In genomic region chr5:104071048-104071447, GRCm38 (mm10) we compare ENCODE assay signal across 39 mouse cellular contexts. TPM values are rescaled to one million over a fixed set of nuclear protein-coding genes. Genes with fewer than 3 reads are reported as not detected.
DNase-seq lines count a peak whose midpoint lies in the region; ATAC-seq and TF ChIP-seq lines count a peak whose summit lies in the region.
"Had no signal": no experiment of that assay in that cellular context is flagged by ENCODE, and none has a peak within 500 bp of the region (broad histone marks: within the 10 kb centered on the region; RNA-seq: fewer than 3 reads in every experiment).

No protein-coding gene starts in this region.

- H3K27ac ChIP-seq in forebrain, embryonic 16.5 days (ENCODE audit: low read length) = no peak overlapping the region
- no peak overlapping the region for H3K27ac ChIP-seq in forebrain, embryonic 12.5 days
- no peak overlapping the region for H3K27ac ChIP-seq in liver, embryonic 12.5 days
- H3K27ac ChIP-seq in liver, postnatal 0 days (ENCODE audit: low read depth) = no peak overlapping the region
- no peak overlapping the region for H3K27ac ChIP-seq in CH12.LX (ENCODE audit: insufficient read depth, low read depth)
- peak overlapping the region; percentile 65; the same call in 1 of the 2 replicates for H3K27ac ChIP-seq in embryonic facial prominence, embryonic 10.5 days (replicated peaks)
- H3K27ac ChIP-seq: heart, adult 2 months; heart, embryonic 13.5 days; kidney, postnatal 0 days; lung, embryonic 15.5 days; midbrain, embryonic 15.5 days; stomach, postnatal 0 days had no signal

- no peaks in the 10 kb centered on the region for H3K27me3 ChIP-seq in forebrain, embryonic 16.5 days (replicated peaks; ENCODE audit: control insufficient read depth, insufficient read depth, low read length)
- no peaks in the 10 kb centered on the region for H3K27me3 ChIP-seq in forebrain, embryonic 12.5 days
- H3K27me3 ChIP-seq in liver, embryonic 12.5 days (replicated peaks) = peaks cover 16% of the 10 kb centered on the region
- peaks cover 7% of the 10 kb centered on the region; the same call in 1 of the 2 replicates for H3K27me3 ChIP-seq in liver, postnatal 0 days (ENCODE audit: insufficient read depth, low read length)
- H3K27me3 ChIP-seq in CH12.LX (replicated peaks) = no peaks in the 10 kb centered on the region
- H3K27me3 ChIP-seq in embryonic facial prominence, embryonic 10.5 days (replicated peaks; ENCODE audit: low read depth, poor library complexity, severe bottlenecking) = no peaks in the 10 kb centered on the region
- H3K27me3 ChIP-seq: lung, embryonic 15.5 days had no signal

- no peak for DNase-seq in liver, postnatal 0 days
- DNase-seq in CH12.LX (ENCODE audit: extremely low read depth) = no peak
- DNase-seq in embryonic facial prominence, embryonic 10.5 days (ENCODE audit: low spot score) = no peak
- no peak for DNase-seq in kidney, postnatal 4 days
- DNase-seq in right cerebral cortex, postnatal 14 days = no peak
- DNase-seq: adrenal gland, adult 8-10 months; cerebellum, adult 8-10 months; cerebellum, postnatal 25 days; heart, adult 2 months; heart, postnatal 10 days; kidney, adult 8-10 months; layer of hippocampus, adult 9-11 months; lung, postnatal 36 days; right cerebral cortex, adult 18-20 months; right cerebral cortex, postnatal 4 days; thymus, adult 18-20 months; thymus, postnatal 36 days had no signal

- no peaks in the 10 kb centered on the region for H3K9me3 ChIP-seq in forebrain, embryonic 16.5 days (ENCODE audit: control insufficient read depth, low read length)
- no peaks in the 10 kb centered on the region for H3K9me3 ChIP-seq in forebrain, embryonic 12.5 days
- no peaks in the 10 kb centered on the region for H3K9me3 ChIP-seq in liver, embryonic 12.5 days (replicated peaks)
- H3K9me3 ChIP-seq in liver, postnatal 0 days (ENCODE audit: low read length) = no peaks in the 10 kb centered on the region
- H3K9me3 ChIP-seq in CH12.LX (replicated peaks; ENCODE audit: low read length) = peaks cover 3% of the 10 kb centered on the region
- no peaks in the 10 kb centered on the region for H3K9me3 ChIP-seq in embryonic facial prominence, embryonic 10.5 days
- H3K9me3 ChIP-seq: heart, embryonic 13.5 days; lung, embryonic 15.5 days; midbrain, embryonic 15.5 days had no signal

- WGBS in forebrain, embryonic 16.5 days = 56% methylated on average over 4 of the region's 4 CpGs
- WGBS in forebrain, embryonic 12.5 days = 74% methylated on average over 4 of the region's 4 CpGs
- 53% methylated on average over 4 of the region's 4 CpGs for WGBS in liver, embryonic 12.5 days (ENCODE audit: insufficient replicate concordance)
- WGBS in liver, postnatal 0 days (ENCODE audit: insufficient replicate concordance) = 68% methylated on average over 4 of the region's 4 CpGs
- 77% methylated on average over 4 of the region's 4 CpGs for WGBS in embryonic facial prominence, embryonic 10.5 days

- TF ChIP-seq RAD21 in CH12.LX (IDR thresholded peaks at IDR 0.05; ENCODE audit: low read depth, low read length) = no peak

- H3K79me2 ChIP-seq in CH12.LX (replicated peaks; ENCODE audit: control insufficient read depth, extremely low read depth, insufficient read depth, poor library complexity, severe bottlenecking) = no peaks in the 10 kb centered on the region

- peaks cover 3% of the 10 kb centered on the region; the same call in 1 of the 2 replicates for H3K4me1 ChIP-seq in forebrain, embryonic 16.5 days (replicated peaks; ENCODE audit: control insufficient read depth, insufficient read depth, low read length)
- peaks cover 11% of the 10 kb centered on the region for H3K4me1 ChIP-seq in forebrain, embryonic 12.5 days
- peaks cover 11% of the 10 kb centered on the region for H3K4me1 ChIP-seq in liver, embryonic 12.5 days
- no peaks in the 10 kb centered on the region for H3K4me1 ChIP-seq in liver, postnatal 0 days (ENCODE audit: insufficient read depth)
- H3K4me1 ChIP-seq in CH12.LX (ENCODE audit: control insufficient read depth in 1 of 2, insufficient read depth in 2 of 2) = peaks cover 0 to 23% of the 10 kb centered on the region in 2 experiments; a peak in 2 of 4 replicates
- H3K4me1 ChIP-seq in embryonic facial prominence, embryonic 10.5 days = peaks cover 19% of the 10 kb centered on the region

- no peaks in the 10 kb centered on the region for H3K36me3 ChIP-seq in forebrain, embryonic 16.5 days (ENCODE audit: control insufficient read depth, insufficient read depth)
- no peaks in the 10 kb centered on the region for H3K36me3 ChIP-seq in forebrain, embryonic 12.5 days (replicated peaks)
- H3K36me3 ChIP-seq in liver, embryonic 12.5 days = no peaks in the 10 kb centered on the region
- H3K36me3 ChIP-seq in liver, postnatal 0 days (replicated peaks; ENCODE audit: insufficient read depth, low read length) = no peaks in the 10 kb centered on the region
- H3K36me3 ChIP-seq in CH12.LX (replicated peaks in 1 of 2; ENCODE audit: control insufficient read depth in 1 of 2, insufficient read depth in 1 of 2, low read length in 1 of 2) = no peaks in the 10 kb centered on the region
- no peaks in the 10 kb centered on the region for H3K36me3 ChIP-seq in embryonic facial prominence, embryonic 10.5 days (replicated peaks)
- H3K36me3 ChIP-seq: heart, embryonic 13.5 days; lung, embryonic 15.5 days; midbrain, embryonic 15.5 days had no signal

- TF ChIP-seq POLR2A in CH12.LX (IDR thresholded peaks at IDR 0.05; ENCODE audit: low read depth, low read length) = no peak

- dilution Hi-C loops in CH12.LX (cut with MboI; ENCODE audit: extremely low pct_ligation_motif_present, extremely low pct_unique_long_range_greater_than_20kb, low sequenced_read_pairs) = no loop called here

- no peak overlapping the region for H3K4me3 ChIP-seq in forebrain, embryonic 16.5 days (replicated peaks; ENCODE audit: low read length)
- H3K4me3 ChIP-seq in forebrain, embryonic 12.5 days (replicated peaks) = no peak overlapping the region
- H3K4me3 ChIP-seq in liver, embryonic 12.5 days = no peak overlapping the region
- H3K4me3 ChIP-seq in liver, postnatal 0 days (ENCODE audit: low read depth, low read length) = no peak overlapping the region
- no peak overlapping the region for H3K4me3 ChIP-seq in CH12.LX (replicated peaks in 1 of 3; ENCODE audit: low read depth in 2 of 3, low read length in 2 of 3, poor library complexity in 1 of 3)
- H3K4me3 ChIP-seq in embryonic facial prominence, embryonic 10.5 days = no peak overlapping the region
- H3K4me3 ChIP-seq: heart, adult 2 months; heart, embryonic 13.5 days; lung, embryonic 15.5 days; megakaryocyte, embryonic 14.5 days; midbrain, embryonic 15.5 days had no signal

- TF ChIP-seq EP300 in liver, postnatal 0 days (IDR thresholded peaks at IDR 0.05; ENCODE audit: low read depth) = no peak
- peak; percentile 34; the same call in 1 of the 2 replicates for TF ChIP-seq EP300 in CH12.LX (IDR thresholded peaks at IDR 0.05; ENCODE audit: low read length)

- in situ Hi-C loops in CH12.LX (cut with MboI; ENCODE audit: low pct_ligation_motif_present, low pct_unique_long_range_greater_than_20kb, low sequenced_read_pairs) = no loop called here

- no peak overlapping the region for H3K4me2 ChIP-seq in forebrain, embryonic 16.5 days (ENCODE audit: low read length)
- H3K4me2 ChIP-seq in forebrain, embryonic 12.5 days = no peak overlapping the region
- H3K4me2 ChIP-seq in liver, embryonic 12.5 days = no peak overlapping the region
- H3K4me2 ChIP-seq in liver, postnatal 0 days (ENCODE audit: low read depth, low read length) = no peak overlapping the region
- H3K4me2 ChIP-seq in CH12.LX (ENCODE audit: insufficient read depth, low read depth, poor library complexity, severe bottlenecking) = no peak overlapping the region
- H3K4me2 ChIP-seq: heart, embryonic 13.5 days; lung, embryonic 15.5 days; midbrain, embryonic 15.5 days had no signal

- no peak for TF ChIP-seq CTCF in liver, postnatal 0 days (IDR thresholded peaks at IDR 0.05; ENCODE audit: low read depth)
- TF ChIP-seq CTCF in CH12.LX (conservative IDR thresholded peaks at IDR 0.05 in 1 of 2, IDR thresholded peaks at IDR 0.05 in 1 of 2; ENCODE audit: low read depth in 2 of 2, low read length in 2 of 2) = no peak

- peak; percentile 16; the same call in 1 of the 2 replicates for ATAC-seq in forebrain, embryonic 16.5 days
- no peak for ATAC-seq in forebrain, embryonic 12.5 days (ENCODE audit: low FRiP score)
- ATAC-seq in liver, embryonic 12.5 days = peak; percentile 22; the same call in 1 of the 2 replicates
- ATAC-seq in liver, postnatal 0 days = no peak
- ATAC-seq: CD4-positive, CD25-positive, alpha-beta regulatory T cell, adult 4 months; intestine, embryonic 16.5 days; midbrain, embryonic 15.5 days had no signal

- H3K9ac ChIP-seq in forebrain, embryonic 16.5 days (replicated peaks; ENCODE audit: low read depth, low read length) = no peak overlapping the region
- H3K9ac ChIP-seq in forebrain, embryonic 12.5 days = no peak overlapping the region
- H3K9ac ChIP-seq in liver, embryonic 12.5 days = no peak overlapping the region
- H3K9ac ChIP-seq in liver, postnatal 0 days (replicated peaks) = no peak overlapping the region
- no peak overlapping the region for H3K9ac ChIP-seq in CH12.LX (ENCODE audit: insufficient read depth, low read depth)
- H3K9ac ChIP-seq: heart, embryonic 13.5 days; lung, embryonic 15.5 days; midbrain, embryonic 15.5 days had no signal

RNA-seq across cellular contexts. Expression of gene Gm17660, which starts 6.4 kb away (rescaled TPM):
- not detected in 2 replicates for polyA plus RNA-seq in forebrain, embryonic 16.5 days (2015; fragmentation: Nextera tagmentation; extraction: Ambion mirVana)
- not detected in 2 replicates for polyA plus RNA-seq in forebrain, embryonic 12.5 days (2016; fragmentation: Nextera tagmentation; extraction: Ambion mirVana)
- polyA plus RNA-seq in liver, embryonic 12.5 days (2016; fragmentation: Nextera tagmentation; extraction: Ambion mirVana) = not detected in 2 replicates
- not detected in 2 replicates for polyA plus RNA-seq in liver, postnatal 0 days (2015; fragmentation: Nextera tagmentation; extraction: Ambion mirVana)
- not detected in 2 replicates for total RNA-seq in CH12.LX (2012; rRNA removed)
- total RNA-seq in CH12.LX (2014; rRNA removed) = not detected in 2 replicates
- not detected in 2 replicates for polyA plus RNA-seq in CH12.LX (2012; ENCODE audit: insufficient read length, low read depth)
- polyA plus RNA-seq in embryonic facial prominence, embryonic 10.5 days (2016; fragmentation: Nextera tagmentation; extraction: Ambion mirVana) = not detected in 2 replicates
- total RNA-seq: adrenal gland, adult 8-10 months; gastrocnemius, adult 8-10 months; gastrocnemius, postnatal 4 days; heart, adult 2 months; heart, postnatal 10 days; hematopoietic stem cell, adult 5-6 weeks; left cerebral cortex, adult 18-20 months; left cerebral cortex, postnatal 14 days; liver, adult 2 months had no signal
- polyA plus RNA-seq: CD4-positive, CD25-positive, alpha-beta regulatory T cell, adult 4 months; embryonic facial prominence, embryonic 11.5 days; heart, adult 2 months; heart, embryonic 13.5 days; intestine, embryonic 16.5 days; kidney, postnatal 0 days; large intestine, adult 2 months; limb, embryonic 11.5 days; liver, adult 2 months; neural tube, embryonic 11.5 days; spleen, adult 2 months; stomach, postnatal 0 days had no signal

RNA-seq across cellular contexts. Expression of gene Nudt9, which starts 24.9 kb away (rescaled TPM):
- polyA plus RNA-seq in forebrain, embryonic 16.5 days (2015; fragmentation: Nextera tagmentation; extraction: Ambion mirVana) = 55.9 and 57.8 TPM in 2 replicates
- polyA plus RNA-seq in forebrain, embryonic 12.5 days (2016; fragmentation: Nextera tagmentation; extraction: Ambion mirVana) = 55.8 and 58.8 TPM in 2 replicates
- 86.3 and 88.9 TPM in 2 replicates for polyA plus RNA-seq in liver, embryonic 12.5 days (2016; fragmentation: Nextera tagmentation; extraction: Ambion mirVana)
- 48.5 and 48.7 TPM in 2 replicates for polyA plus RNA-seq in liver, postnatal 0 days (2015; fragmentation: Nextera tagmentation; extraction: Ambion mirVana)
- 58.5 and 63.8 TPM in 2 replicates for total RNA-seq in CH12.LX (2012; rRNA removed)
- 63.5 and 65.3 TPM in 2 replicates for total RNA-seq in CH12.LX (2014; rRNA removed)
- polyA plus RNA-seq in CH12.LX (2012; ENCODE audit: insufficient read length, low read depth) = 83.8 and 92.8 TPM in 2 replicates
- polyA plus RNA-seq in embryonic facial prominence, embryonic 10.5 days (2016; fragmentation: Nextera tagmentation; extraction: Ambion mirVana) = 63.1 and 65.1 TPM in 2 replicates

RNA-seq across cellular contexts. Expression of gene Sparcl1, which starts 42.5 kb away (rescaled TPM):
- polyA plus RNA-seq in forebrain, embryonic 16.5 days (2015; fragmentation: Nextera tagmentation; extraction: Ambion mirVana) = 110 and 137 TPM in 2 replicates
- polyA plus RNA-seq in forebrain, embryonic 12.5 days (2016; fragmentation: Nextera tagmentation; extraction: Ambion mirVana) = 26.5 and 27.5 TPM in 2 replicates
- polyA plus RNA-seq in liver, embryonic 12.5 days (2016; fragmentation: Nextera tagmentation; extraction: Ambion mirVana) = 3.0 and 3.8 TPM in 2 replicates
- polyA plus RNA-seq in liver, postnatal 0 days (2015; fragmentation: Nextera tagmentation; extraction: Ambion mirVana) = 5.2 and 6.3 TPM in 2 replicates
- total RNA-seq in CH12.LX (2012; rRNA removed) (not detected in 2 replicates), CH12.LX (2014; rRNA removed) (not detected in 2 replicates)
- polyA plus RNA-seq in CH12.LX (2012; ENCODE audit: insufficient read length, low read depth) = not detected in 2 replicates
- 26.5 and 28.3 TPM in 2 replicates for polyA plus RNA-seq in embryonic facial prominence, embryonic 10.5 days (2016; fragmentation: Nextera tagmentation; extraction: Ambion mirVana)
- total RNA-seq: hematopoietic stem cell, adult 5-6 weeks had no signal
- polyA plus RNA-seq: CD4-positive, CD25-positive, alpha-beta regulatory T cell, adult 4 months had no signal

RNA-seq across cellular contexts. Expression of gene Hsd17b11, which starts 49.3 kb away (rescaled TPM):
- polyA plus RNA-seq in forebrain, embryonic 16.5 days (2015; fragmentation: Nextera tagmentation; extraction: Ambion mirVana) = 1.7 and 1.8 TPM in 2 replicates
- polyA plus RNA-seq in forebrain, embryonic 12.5 days (2016; fragmentation: Nextera tagmentation; extraction: Ambion mirVana) = 1.5 and 1.7 TPM in 2 replicates
- polyA plus RNA-seq in liver, embryonic 12.5 days (2016; fragmentation: Nextera tagmentation; extraction: Ambion mirVana) = 1.5 and 1.7 TPM in 2 replicates
- 26.7 and 27.1 TPM in 2 replicates for polyA plus RNA-seq in liver, postnatal 0 days (2015; fragmentation: Nextera tagmentation; extraction: Ambion mirVana)
- total RNA-seq in CH12.LX (2012; rRNA removed) (7.7 and 9.4 TPM in 2 replicates), CH12.LX (2014; rRNA removed) (15.3 and 17.3 TPM in 2 replicates)
- polyA plus RNA-seq in CH12.LX (2012; ENCODE audit: insufficient read length, low read depth) = 23.1 and 25.8 TPM in 2 replicates
- polyA plus RNA-seq in embryonic facial prominence, embryonic 10.5 days (2016; fragmentation: Nextera tagmentation; extraction: Ambion mirVana) = 2.1 and 2.6 TPM in 2 replicates

Comparison
In these comparisons a context has a peak if more than half of its experiments do, and no peak if none do; other contexts are left out.
1. ATAC-seq: peak in forebrain, embryonic 16.5 days (single experiment) and liver, embryonic 12.5 days (single experiment); none in forebrain, embryonic 12.5 days (single experiment) and liver, postnatal 0 days (single experiment).